Mouse (Mus musculus) bone marrow macrophage, adult 2 months (primary cell): ENCODE results near the gene Cbx4.

Source experiments
- CTCF ChIP-seq: IDR thresholded peaks from 2 replicates; pipeline ENCODE4 v1.5.1; 2012; ENCODE audit warnings: low read depth, mild to moderate bottlenecking, low read length, moderate library complexity
- POLR2A ChIP-seq: IDR thresholded peaks from 2 replicates; pipeline ENCODE4 v1.6.1; 2012; ENCODE audit warnings: mild to moderate bottlenecking, low read depth, low read length, borderline replicate concordance

- TF ChIP-seq CTCF, result no peak
- no peak for TF ChIP-seq POLR2A
These were observed 38.5 kb upstream of the Cbx4 start for GRCm38 (mm10) chr11:119124536-119124935.
